Mouse (Mus musculus) mammary gland, adult 2 months (tissue): Measurements from ENCODE around the gene Ptch1. TPM values are rescaled to one million over a fixed set of nuclear protein-coding genes. Genes with fewer than 3 reads are reported as not detected.

Experiments used
- polyA plus RNA-seq: library from polyadenylated mRNA; depleted of rRNA; stranded (reverse); fragments of >200 nt; gene quantifications from 2 replicates; pipeline ENCODE4 v1.2.3, GENCODE M21; 2012; ENCODE audit warnings: low replicate concordance; rRNA removed

Gene Ptch1
- 14.3 and 22.4 TPM in 2 replicates for polyA plus RNA-seq

GRCm38 (mm10) chr13:63573256-63573835 lies at the start of gene Ptch1:
TSS of gene Ptch1 (minus strand) at chr13:63573598.

GRCm38 (mm10) chr13:63496646-63497582 lies 76.5 kb downstream of the Ptch1 start, which contains the start of gene Fancc:
TSS of gene Fancc (minus strand) at chr13:63497278.

Other genes with a start within 250 kb of the Ptch1 start
- 8.0 and 10.6 TPM in 2 replicates for gene Fancc, start 76.3 kb downstream of the Ptch1 start, polyA plus RNA-seq
- 3.7 and 5.6 TPM in 2 replicates for gene Ercc6l2, start 241.6 kb upstream of the Ptch1 start, polyA plus RNA-seq